Mouse (Mus musculus) heart, postnatal 14 days (tissue): ENCODE data around the gene Itga1. TPM values are rescaled to one million over a fixed set of nuclear protein-coding genes. Genes with fewer than 3 reads are reported as not detected.

Experiments used
- DNase-seq, 2 experiments: peaks; one replicate each; pipeline ENCODE4 v3.0.0; 2021 to 2022
- intact Hi-C: fragments of 180-260 bp; cut with DNase I; formaldehyde crosslinking; loops from one replicate; pipeline ENCODE4 v1.15.1; 2025
- total RNA-seq, 2 experiments: library from RNA; stranded (reverse); gene quantifications; 2 replicates each; pipeline ENCODE4 v1.2.3; 2021

Gene Itga1
- total RNA-seq, 2 experiments from 2014 or later: 63.3 to 64.1 TPM

- no peak for DNase-seq
- intact Hi-C loops: no loop called here
These were observed 33.8 kb downstream of the Itga1 start for GRCm38 (mm10) chr13:115067968-115068330.

GRCm38 (mm10) chr13:115067324-115067967, 34.3 kb downstream of the Itga1 start:
- DNase-seq: no peak
- intact Hi-C loops: no loop called here

- intact Hi-C loops: no loop called here
- no peak for DNase-seq
These were observed 44.2 kb downstream of the Itga1 start for GRCm38 (mm10) chr13:115057555-115057954.

GRCm38 (mm10) chr13:115054783-115055182, 47.0 kb downstream of the Itga1 start:
- peak in 1 of 2 experiments; percentile 9 for DNase-seq
- intact Hi-C loops: no loop called here

GRCm38 (mm10) chr13:115052568-115052967, 49.2 kb downstream of the Itga1 start:
- no peak for DNase-seq
- intact Hi-C loops: no loop called here

- intact Hi-C loops: no loop called here
- no peak for DNase-seq
These were observed 50.9 kb downstream of the Itga1 start for GRCm38 (mm10) chr13:115050660-115051559.

GRCm38 (mm10) chr13:115042652-115043051, 59.1 kb downstream of the Itga1 start:
- intact Hi-C loops: no loop called here
- DNase-seq: no peak

GRCm38 (mm10) chr13:115037304-115037703, 64.5 kb downstream of the Itga1 start:
- intact Hi-C loops: no loop called here
- DNase-seq: no peak

- intact Hi-C loops: no loop called here
- no peak for DNase-seq
These were observed 66.4 kb downstream of the Itga1 start for GRCm38 (mm10) chr13:115035387-115035786.

- intact Hi-C loops: loop anchor here (5.0 kb wide), 1 partner anchor 54 kb away; no protein-coding TSS in a partner anchor
- DNase-seq: no peak
These were observed 68.6 kb downstream of the Itga1 start for GRCm38 (mm10) chr13:115033135-115033534.

- DNase-seq: peak in 1 of 2 experiments; percentile 52
- intact Hi-C loops: loop anchor here (5.0 kb wide), 1 partner anchor 56 kb away; no protein-coding TSS in a partner anchor
These were observed 70.4 kb downstream of the Itga1 start for GRCm38 (mm10) chr13:115031177-115032000.

GRCm38 (mm10) chr13:115025394-115025793, 76.4 kb downstream of the Itga1 start:
- intact Hi-C loops: no loop called here
- no peak for DNase-seq

GRCm38 (mm10) chr13:115022117-115022787, 79.5 kb downstream of the Itga1 start:
- intact Hi-C loops: no loop called here
- DNase-seq: no peak

GRCm38 (mm10) chr13:115021411-115021810, 80.4 kb downstream of the Itga1 start:
- peak in 1 of 2 experiments; percentile 32 for DNase-seq
- intact Hi-C loops: no loop called here

GRCm38 (mm10) chr13:115020727-115021126, 81.0 kb downstream of the Itga1 start:
- intact Hi-C loops: no loop called here
- DNase-seq: no peak

GRCm38 (mm10) chr13:115017545-115017944, 84.2 kb downstream of the Itga1 start:
- intact Hi-C loops: no loop called here
- DNase-seq: no peak

- no peak for DNase-seq
- intact Hi-C loops: no loop called here
These were observed 90.2 kb downstream of the Itga1 start for GRCm38 (mm10) chr13:115011547-115011946.

GRCm38 (mm10) chr13:115006213-115006835, 95.4 kb downstream of the Itga1 start:
- intact Hi-C loops: loop anchor here (5.0 kb wide), 1 partner anchor 81 kb away; no protein-coding TSS in a partner anchor
- DNase-seq: no peak

- no peak for DNase-seq
- intact Hi-C loops: loop anchor here (5.0 kb wide), 1 partner anchor 82 kb away; no protein-coding TSS in a partner anchor
These were observed 96.4 kb downstream of the Itga1 start for GRCm38 (mm10) chr13:115005342-115005741.
